Mouse (Mus musculus) bone marrow macrophage, adult 2 months (primary cell): ENCODE results near the gene Ptrhd1.

ENCODE experiments used
- CTCF ChIP-seq: IDR thresholded peaks from 2 replicates; pipeline ENCODE4 v1.5.1; 2012; ENCODE audit warnings: low read depth, mild to moderate bottlenecking, low read length, moderate library complexity
- POLR2A ChIP-seq: IDR thresholded peaks from 2 replicates; pipeline ENCODE4 v1.6.1; 2012; ENCODE audit warnings: mild to moderate bottlenecking, low read depth, low read length, borderline replicate concordance

- TF ChIP-seq POLR2A (no peak), CTCF (no peak)
Measured at GRCm38 (mm10) chr12:4194643-4195042, 39.2 kb upstream of the Ptrhd1 start.
